Mouse (Mus musculus): ENCODE measurements around the gene 4932438H23Rik. TPM values are rescaled to one million over a fixed set of nuclear protein-coding genes. Genes with fewer than 3 reads are reported as not detected.
A peak's percentile ranks its signal among the peaks of the same experiment; 100 is the strongest.
"Not testable (repeated sequence)": the region's sequence is repeated elsewhere in the genome, so short reads cannot be mapped to it uniquely, and the experiment has no call there.

Gene 4932438H23Rik
- total RNA-seq, 2 experiments from 2014 or later = 0.13 to 0.17 TPM

DNA sequence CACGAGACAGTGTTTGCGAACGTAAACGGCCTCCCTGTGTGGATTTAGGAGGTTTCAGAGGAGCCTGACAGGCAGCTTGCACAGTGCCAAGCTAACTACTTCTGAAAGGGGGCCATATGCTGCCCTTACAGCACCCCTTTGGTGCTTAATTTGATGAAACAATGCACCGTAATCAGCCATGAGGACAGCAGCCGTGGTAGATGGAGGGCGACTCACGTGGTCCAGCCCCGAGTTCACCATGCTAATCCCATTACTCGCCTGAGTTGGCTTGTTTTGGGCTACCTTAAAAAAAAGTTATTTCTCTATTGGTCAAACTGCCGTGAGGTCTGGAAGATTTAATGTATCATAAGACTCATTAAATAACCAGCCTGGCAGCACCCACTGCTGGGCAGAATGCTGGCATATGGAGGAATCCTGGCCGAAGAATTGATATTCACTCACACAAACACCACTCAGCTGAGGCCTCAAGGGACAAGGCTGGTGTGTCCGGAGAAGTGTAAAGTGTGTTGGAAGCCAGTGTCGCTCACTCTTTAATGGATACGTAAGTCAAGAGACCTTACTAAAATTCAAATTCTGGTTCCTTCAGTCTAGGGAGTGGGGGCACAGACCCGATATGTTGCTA is 4.6 kb upstream of the 4932438H23Rik start:
- DNase-seq = no peak

DNA sequence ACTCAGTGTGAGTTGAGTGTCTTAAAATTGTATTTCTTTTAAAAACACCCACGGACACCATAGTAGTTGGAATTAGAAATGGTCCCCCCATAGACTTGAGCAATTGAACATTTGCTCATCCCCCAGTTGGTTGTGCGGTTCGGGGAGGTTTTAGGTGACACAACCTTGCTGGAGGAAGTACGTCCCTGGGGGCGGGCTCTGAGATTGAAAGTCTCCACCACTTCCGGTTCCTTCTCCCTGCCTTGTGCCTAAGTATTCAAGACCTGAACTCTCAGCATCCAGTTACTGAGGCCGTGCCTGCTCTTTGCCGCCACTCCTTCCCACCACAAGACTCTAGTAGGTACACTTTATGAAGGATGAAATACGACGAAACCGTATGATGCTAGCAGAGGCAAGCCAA is 2.9 kb upstream of the 4932438H23Rik start:
- DNase-seq = no peak

- no peak for DNase-seq
Observed at GRCm38 (mm10) chr16:91096984-91097506, 2.1 kb upstream of the 4932438H23Rik start.

GRCm38 (mm10) chr16:91096016-91096415 is 1.1 kb upstream of the 4932438H23Rik start:
- DNase-seq = no peak

DNA sequence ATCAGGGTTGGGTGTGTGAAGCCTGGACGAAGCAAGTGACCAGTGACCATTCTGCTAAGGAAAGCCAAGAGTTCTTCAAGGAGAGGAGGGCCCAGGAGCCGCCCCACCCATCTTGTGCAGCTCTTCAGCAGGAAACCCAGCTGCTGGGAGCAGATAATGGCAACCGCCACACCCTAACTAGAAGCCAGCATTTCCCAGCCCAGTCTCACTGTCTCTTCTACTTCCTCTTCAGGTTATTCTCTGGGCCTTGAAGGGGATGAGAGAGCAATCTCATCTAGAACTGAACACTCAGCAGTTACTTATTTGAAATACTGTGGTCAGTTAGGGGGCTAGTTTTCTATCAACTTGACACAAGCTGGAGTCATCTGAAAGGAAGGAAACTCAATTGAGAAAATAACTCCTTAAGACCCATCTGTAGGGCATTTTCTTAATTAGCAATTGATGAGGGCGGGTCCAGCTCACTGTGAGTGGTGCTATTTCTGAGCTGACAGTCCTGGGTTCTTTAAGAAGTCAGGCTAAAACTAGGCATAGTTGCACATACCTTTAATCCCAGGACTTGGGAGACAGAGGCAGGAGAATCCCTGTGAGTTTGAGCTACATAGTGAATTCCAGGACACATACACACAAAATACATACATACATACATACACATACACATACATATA is 8.1 kb downstream of the 4932438H23Rik start:
- peak in 1 of 2 experiments; percentile 22 for DNase-seq

DNA sequence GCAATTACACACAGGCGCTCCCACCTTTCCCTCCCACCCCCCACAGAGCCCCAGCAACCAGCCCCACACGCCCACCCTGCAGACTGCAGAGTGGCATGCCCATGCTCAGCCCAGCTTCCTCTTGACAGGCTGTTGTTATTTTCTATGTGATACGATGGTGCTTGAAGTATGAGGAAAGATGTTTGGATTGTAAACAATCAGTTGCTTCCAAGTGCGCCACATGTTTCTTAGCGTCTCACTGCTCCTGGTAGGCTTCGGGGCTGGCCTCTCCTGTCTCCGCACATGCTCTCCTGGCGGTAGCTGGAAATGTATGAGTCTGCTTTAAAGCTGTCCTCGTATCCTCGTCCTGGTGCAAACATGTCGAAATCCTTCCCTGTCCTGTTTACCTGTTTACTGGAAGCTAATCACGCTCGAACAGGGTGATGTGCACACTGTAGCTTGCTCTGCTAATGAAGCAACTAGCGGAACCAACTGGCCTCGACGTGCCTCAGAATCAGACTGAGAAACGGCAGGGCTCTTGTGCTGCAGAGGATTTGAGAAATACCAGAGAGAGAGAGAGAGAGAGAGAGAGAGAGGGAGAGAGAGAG is 9.6 kb downstream of the 4932438H23Rik start:
- DNase-seq = no peak

- DNase-seq = peak; percentile 60 to 67
Observed at GRCm38 (mm10) chr16:91084307-91085238, 10.3 kb downstream of the 4932438H23Rik start.

DNA sequence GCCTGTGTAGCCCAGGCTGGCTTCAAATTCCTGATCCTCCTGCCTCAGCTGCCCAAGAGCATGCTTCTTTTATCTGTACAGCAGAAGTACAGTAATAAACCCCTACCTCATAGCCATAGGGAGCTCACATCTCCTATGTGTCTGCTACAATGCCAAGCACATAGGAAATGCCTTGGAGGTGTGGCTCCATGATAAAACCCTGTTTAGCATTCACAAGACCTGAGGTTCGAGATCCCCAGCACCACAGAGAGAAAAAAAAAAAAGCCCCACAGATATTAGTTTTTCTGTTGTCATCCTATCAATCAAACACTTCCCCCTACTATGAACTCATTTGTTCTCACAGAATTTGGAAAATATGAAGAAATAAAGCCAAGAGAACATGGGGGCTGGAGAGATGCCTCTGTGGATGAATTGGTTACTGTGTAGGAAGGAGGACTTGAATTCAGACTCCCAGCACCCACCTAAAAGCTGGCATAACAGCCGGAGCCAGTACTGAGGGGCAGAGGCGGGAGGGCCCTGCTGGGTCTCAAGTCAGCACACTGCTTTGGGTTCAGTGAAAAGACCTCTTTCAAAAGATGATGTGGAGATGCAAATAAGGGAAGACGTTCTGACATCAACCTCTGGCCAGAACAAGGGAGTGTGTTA is 11.8 kb downstream of the 4932438H23Rik start:
- DNase-seq = no peak

DNA sequence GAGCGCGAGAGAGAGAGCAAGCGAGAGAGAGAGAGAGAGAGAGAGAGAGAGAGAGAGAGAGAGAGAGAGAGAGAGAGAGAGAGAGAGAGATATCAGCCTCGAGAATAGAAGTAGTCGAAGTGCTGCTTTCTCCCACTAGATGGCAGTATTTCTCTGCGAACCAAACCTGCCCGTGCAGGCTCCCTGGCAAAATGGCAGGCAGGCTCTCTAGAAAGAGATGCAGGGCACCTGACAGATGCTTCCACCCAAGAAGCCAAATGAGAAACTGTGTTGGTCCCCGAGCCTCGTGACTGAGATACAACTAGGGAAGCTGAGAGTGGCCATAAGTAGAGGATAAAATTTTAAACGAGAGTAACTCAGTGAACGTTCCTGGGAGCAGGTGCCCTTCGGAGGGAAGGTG is 13.4 kb downstream of the 4932438H23Rik start:
- DNase-seq = peak; percentile 65 to 84

DNA sequence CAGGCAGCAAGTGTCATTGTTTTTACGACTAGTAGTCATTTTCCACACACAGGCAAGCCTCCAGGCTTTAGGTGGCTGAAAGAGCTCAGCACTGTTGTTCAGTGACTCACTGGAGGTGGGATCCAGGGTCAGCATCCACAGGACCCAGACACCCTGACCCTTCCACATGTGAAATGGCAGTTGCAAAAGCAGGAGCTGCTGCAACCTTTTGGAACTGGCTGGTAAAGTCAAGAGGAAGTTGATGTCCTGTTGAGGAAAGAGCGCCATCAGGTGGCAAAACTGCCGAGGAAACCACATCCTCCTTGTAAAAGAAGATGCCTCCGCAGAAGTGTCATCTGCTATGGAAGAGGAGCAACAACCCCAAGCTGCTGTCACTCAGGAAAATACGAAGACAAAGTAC is 18.7 kb downstream of the 4932438H23Rik start:
- DNase-seq = peak in 1 of 2 experiments; percentile 19

DNA sequence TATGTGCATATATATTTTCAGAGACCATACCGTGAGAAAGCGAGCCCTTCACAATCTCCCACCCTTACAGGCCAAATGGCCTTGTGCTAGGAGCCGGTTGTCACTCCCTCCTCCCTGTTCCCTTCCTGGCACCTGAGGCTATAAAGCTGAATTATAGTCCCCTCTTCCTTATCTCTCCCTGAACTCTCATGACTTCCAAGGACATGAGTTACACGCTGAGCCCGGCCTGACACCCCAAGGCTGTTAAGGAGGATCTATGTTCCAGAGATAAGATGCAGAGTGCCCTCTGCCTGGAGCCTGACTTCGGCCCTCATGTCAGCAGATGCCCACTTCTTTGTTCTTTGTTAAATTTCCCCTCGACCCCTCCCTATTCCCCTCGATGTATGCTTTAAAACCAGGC is 19.5 kb downstream of the 4932438H23Rik start:
- not testable (repeated sequence) for DNase-seq

- peak; percentile 92 to 93 for DNase-seq
Observed at GRCm38 (mm10) chr16:91073163-91073892, 21.6 kb downstream of the 4932438H23Rik start.

- DNase-seq = no peak
Observed at GRCm38 (mm10) chr16:91072256-91072655, 22.7 kb downstream of the 4932438H23Rik start.

DNA sequence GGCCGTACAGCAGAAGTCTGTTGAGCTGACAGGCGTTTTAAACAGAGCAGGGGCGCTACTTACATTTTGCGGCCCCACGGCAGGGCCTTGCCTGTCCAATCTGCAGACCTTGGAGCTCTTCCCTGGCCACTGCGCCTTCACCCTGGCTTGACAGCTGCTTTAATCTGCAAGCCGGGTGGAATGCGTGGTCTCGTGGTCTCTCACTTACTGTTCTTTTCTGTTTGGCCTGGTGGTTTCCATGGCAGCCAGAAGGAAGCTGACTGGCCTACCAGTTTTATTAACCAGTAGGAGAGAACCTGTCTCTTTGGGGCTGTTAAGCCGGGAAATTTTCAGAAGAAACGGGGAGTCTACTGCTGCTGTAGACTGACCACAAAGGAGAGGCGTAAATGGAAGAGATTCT is 26.0 kb downstream of the 4932438H23Rik start:
- peak; percentile 16 to 25 for DNase-seq

DNA sequence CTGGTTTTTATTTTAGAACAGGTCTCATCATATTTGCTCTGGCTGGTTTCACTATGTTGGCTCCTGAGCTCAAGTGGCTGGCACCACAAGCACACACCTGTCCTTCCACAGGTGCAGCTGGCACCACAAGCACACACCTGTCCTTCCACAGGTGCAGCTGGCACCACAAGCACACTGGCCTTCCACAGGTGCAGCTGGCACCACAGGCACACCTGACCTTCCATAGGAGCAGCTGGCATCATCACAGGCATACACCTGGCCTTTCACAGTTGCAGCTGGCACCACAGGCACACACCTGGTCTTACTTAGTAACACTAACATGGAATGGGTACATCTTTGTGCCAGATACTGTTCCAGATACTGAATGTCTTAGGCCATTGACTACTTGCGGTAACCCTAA is 27.8 kb downstream of the 4932438H23Rik start:
- no peak for DNase-seq

DNA sequence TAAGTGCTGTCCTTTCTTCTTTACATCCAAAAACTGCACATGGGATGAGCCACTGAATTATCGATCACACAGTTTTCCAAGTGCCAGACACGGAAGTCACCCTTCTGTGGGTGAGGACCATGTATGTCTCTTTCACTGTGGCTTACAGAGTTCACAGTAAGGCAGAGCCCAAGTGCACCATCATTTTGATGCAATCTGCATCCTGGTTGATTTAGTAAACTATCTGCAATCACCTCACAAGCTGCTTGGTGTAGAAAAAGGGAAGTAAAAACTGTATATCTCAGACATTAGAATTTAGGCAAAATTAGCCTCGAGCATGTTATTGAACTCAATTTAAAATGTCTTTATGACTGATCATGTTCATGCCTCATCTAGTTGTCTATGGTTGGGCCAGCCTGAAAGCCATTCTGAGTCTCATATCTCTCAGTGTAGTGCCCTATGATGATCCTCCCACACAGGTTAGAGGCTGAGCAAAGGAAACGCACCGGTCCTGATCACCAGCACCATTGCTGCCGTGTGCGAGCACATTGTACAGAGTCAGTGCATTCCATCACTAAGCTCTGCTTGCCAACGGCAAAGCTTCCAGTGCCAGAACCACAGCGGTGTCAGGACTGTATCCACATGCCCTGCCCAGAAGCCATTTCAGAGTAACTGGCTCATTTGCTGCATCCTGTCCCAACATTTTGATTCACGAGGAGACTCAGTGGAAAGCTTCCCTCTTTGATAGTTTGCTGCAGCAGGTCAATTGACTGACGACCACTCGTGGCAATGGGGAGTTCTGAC is 30.1 kb downstream of the 4932438H23Rik start:
- DNase-seq = no peak

DNA sequence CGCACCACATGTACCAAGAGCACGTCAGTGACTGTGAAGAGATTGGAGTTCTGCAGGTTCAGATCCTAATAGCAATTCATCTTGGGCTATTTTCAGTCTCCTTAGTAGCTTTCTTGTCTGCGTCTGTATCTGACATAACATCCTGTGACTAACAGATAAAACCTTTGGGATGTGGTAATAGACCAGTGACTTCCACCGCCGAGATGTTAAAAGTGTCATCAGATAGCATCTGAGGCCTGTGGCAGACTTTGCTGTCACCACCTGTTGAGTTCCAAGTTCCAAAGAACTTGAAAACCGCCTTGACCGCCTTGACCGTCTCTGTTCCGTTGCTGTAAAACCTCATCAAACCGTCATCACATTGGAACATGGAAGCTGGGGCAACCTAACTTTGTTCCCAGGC is 31.1 kb downstream of the 4932438H23Rik start:
- DNase-seq = no peak

DNA sequence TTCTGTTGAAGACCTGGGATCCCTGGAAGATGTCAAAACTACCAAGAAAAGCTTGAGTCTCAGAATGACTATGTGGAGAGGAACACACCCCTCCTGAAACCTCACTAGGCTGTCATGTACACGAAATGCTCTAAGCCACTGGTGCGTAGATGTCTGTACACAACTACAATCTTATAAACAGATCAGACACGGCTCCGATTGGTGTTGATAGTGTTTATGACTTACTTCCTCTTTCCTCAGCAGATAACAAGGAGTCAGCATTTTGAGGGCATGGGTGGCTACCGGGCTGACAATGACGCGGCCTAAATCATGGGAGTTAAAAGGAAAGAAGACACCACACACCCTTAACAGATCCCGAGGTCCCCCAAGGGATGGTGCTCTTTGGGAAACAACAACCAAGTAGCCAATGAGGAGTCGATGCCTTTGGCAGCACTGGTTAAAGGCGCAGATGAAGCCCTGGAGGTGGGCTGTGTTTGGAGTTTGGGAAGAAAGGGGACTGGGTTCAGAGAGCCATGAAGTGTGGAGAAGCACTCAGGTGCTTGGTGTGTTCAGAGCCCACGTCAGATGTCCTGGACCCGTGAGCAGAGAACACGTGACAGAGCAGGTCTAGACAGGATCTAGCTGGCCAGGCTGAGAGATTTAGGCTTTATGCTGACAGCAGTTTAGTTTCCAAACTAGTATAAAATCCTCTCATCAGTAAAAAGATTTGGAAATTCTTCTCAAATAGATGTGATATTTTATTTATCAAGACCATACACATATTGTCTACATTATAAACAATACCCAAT is 33.2 kb downstream of the 4932438H23Rik start:
- DNase-seq = no peak

DNA sequence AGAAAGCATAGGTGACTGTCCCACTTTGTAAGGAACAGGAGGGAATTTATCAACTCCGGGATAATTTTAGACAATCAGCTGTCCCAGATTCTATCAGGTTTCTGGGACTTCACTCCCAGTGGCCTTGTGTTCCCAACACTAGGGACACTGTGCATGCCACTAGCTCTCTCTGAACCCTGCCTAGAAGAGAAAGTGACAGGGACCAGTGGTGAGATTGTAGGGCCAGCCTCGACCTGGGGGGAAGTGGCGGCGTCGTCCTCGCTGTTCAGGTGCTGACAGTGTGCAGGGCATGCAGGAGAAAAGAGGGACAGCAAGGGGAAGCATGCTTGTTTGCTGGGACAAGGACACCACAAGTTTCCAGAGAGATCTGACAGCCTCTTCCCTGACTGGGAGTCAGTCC is 37.2 kb downstream of the 4932438H23Rik start:
- no peak for DNase-seq

Data from heart, adult 18-20 months (tissue).